Mouse (Mus musculus) MEL (cell line): ENCODE measurements around the gene Cdh15.

ENCODE experiments used
- CTCF ChIP-seq, 3 experiments: IDR thresholded peaks in 2 of 3; conservative IDR thresholded peaks in 1 of 3; 2 replicates each; pipeline ENCODE4 v1.5.1; 2011 to 2012; ENCODE audit warnings: low read length in 3 of 3, low read depth in 2 of 3, mild to moderate bottlenecking in 2 of 3, improper control_type of control experiment in 1 of 3, inconsistent platforms in 1 of 3, mixed read lengths in 1 of 3, moderate library complexity in 1 of 3; ENCODE audit not compliant: control insufficient read depth in 1 of 3, insufficient read depth in 1 of 3, poor library complexity in 1 of 3, severe bottlenecking in 1 of 3
- EP300 ChIP-seq, 2 experiments: IDR thresholded peaks; 2 replicates each; pipeline ENCODE4 v1.6.1; 2011; ENCODE audit warnings: improper control_type of control experiment in 2 of 2, low read length in 2 of 2, low read depth in 1 of 2, mild to moderate bottlenecking in 1 of 2
- MAX ChIP-seq: IDR thresholded peaks from 2 replicates; pipeline ENCODE4 v1.6.1; 2011; ENCODE audit warnings: low read length, improper control_type of control experiment
- MYC ChIP-seq: IDR thresholded peaks from 2 replicates; pipeline ENCODE4 v1.6.1; 2011; ENCODE audit warnings: low read depth, mild to moderate bottlenecking, low read length, improper control_type of control experiment, moderate library complexity
- ZNF384 ChIP-seq: IDR thresholded peaks from 2 replicates; pipeline ENCODE4 v1.6.1; 2012; ENCODE audit warnings: low read depth, mild to moderate bottlenecking, inconsistent platforms, low read length, improper control_type of control experiment

- TF ChIP-seq CTCF (IDR thresholded peaks at IDR 0.05 in 2 of 3, conservative IDR thresholded peaks at IDR 0.05 in 1 of 3; ENCODE audit: control insufficient read depth in 1 of 3, insufficient read depth in 1 of 3, low read depth in 2 of 3, low read length in 3 of 3, poor library complexity in 1 of 3, severe bottlenecking in 1 of 3) (no peak), MAX (no peak), EP300 (IDR thresholded peaks at IDR 0.05; ENCODE audit: low read depth in 1 of 2, low read length in 2 of 2) (no peak), ZNF384 (no peak), MYC (no peak)
Observed at GRCm38 (mm10) chr8:122849152-122849910, 1.6 kb downstream of the Cdh15 start.
